ENCODE assay signal across 11 mouse cellular contexts in genomic region chr2:166606053-166606452, GRCm38 (mm10).
DNase-seq lines count a peak whose midpoint lies in the region; TF ChIP-seq lines count a peak whose summit lies in the region.
"Had no signal": no experiment of that assay in that cellular context is flagged by ENCODE, and none has a peak within 500 bp of the region (broad histone marks: within the 10 kb centered on the region; RNA-seq: fewer than 3 reads in every experiment).

No protein-coding gene starts in this region.

- H3K36me3 ChIP-seq in kidney, adult 2 months (ENCODE audit: control insufficient read depth, insufficient read depth, low read length), result no peaks in the 10 kb centered on the region
- peaks cover 45% of the 10 kb centered on the region for H3K36me3 ChIP-seq in thymus, adult 2 months (ENCODE audit: control insufficient read depth, insufficient read depth, low read length)

- H3K27me3 ChIP-seq in kidney, adult 2 months (replicated peaks; ENCODE audit: control insufficient read depth, insufficient read depth, low read length), result no peaks in the 10 kb centered on the region
- H3K27me3 ChIP-seq in thymus, adult 2 months (ENCODE audit: control insufficient read depth, insufficient read depth, low read length), result no peaks in the 10 kb centered on the region

- TF ChIP-seq CTCF in kidney, adult 2 months (conservative IDR thresholded peaks at IDR 0.05; ENCODE audit: insufficient read depth, insufficient read length, low read depth, low read length), result peak; percentile 32; the same call in 1 of the 2 replicates
- no peak for TF ChIP-seq CTCF in thymus, adult 2 months (IDR thresholded peaks at IDR 0.05; ENCODE audit: borderline replicate concordance, control insufficient read depth, extremely low read depth, insufficient read depth, low read length, poor library complexity)

- H3K4me1 ChIP-seq in kidney, adult 2 months (ENCODE audit: control insufficient read depth, insufficient read depth, low read length), result no peaks in the 10 kb centered on the region
- H3K4me1 ChIP-seq in thymus, adult 2 months (replicated peaks; ENCODE audit: control insufficient read depth, insufficient read depth, low read length), result peaks cover 13% of the 10 kb centered on the region

- H3K27ac ChIP-seq in kidney, adult 2 months (ENCODE audit: insufficient read depth, low read depth, low read length), result no peak overlapping the region
- H3K27ac ChIP-seq in thymus, adult 2 months (ENCODE audit: control insufficient read depth, insufficient read depth, low read length), result no peak overlapping the region

- DNase-seq in embryo, embryonic 10 days (ENCODE audit: low spot score), result peak; percentile 43
- DNase-seq in embryo, embryonic 9.5 days (ENCODE audit: extremely low spot score), result no peak
- no peak for DNase-seq in kidney, adult 2 months
- DNase-seq in kidney, postnatal 4 days, result no peak
- peak; percentile 30 for DNase-seq in retina, embryonic 14.5 days (ENCODE audit: low spot score)
- no peak for DNase-seq in retina, postnatal 1 day
- DNase-seq in skeletal muscle tissue, adult 2 months (ENCODE audit: low read depth, low spot score), result peak; percentile 88
- DNase-seq in thymus, adult 2 months, result no peak
- DNase-seq: layer of hippocampus, postnatal 36 days; spleen, adult 18-20 months; thymus, adult 18-20 months had no signal

- TF ChIP-seq POLR2A in kidney, adult 2 months (IDR thresholded peaks at IDR 0.05; ENCODE audit: low read depth, low read length), result no peak
- TF ChIP-seq POLR2A in thymus, adult 2 months (IDR thresholded peaks at IDR 0.05; ENCODE audit: control insufficient read depth, extremely low read depth, insufficient read depth, low read length, poor library complexity), result no peak

- no peak overlapping the region for H3K4me3 ChIP-seq in kidney, adult 2 months (ENCODE audit: insufficient read depth, low read depth, low read length)
- H3K4me3 ChIP-seq in thymus, adult 2 months (ENCODE audit: control insufficient read depth, insufficient read depth, low read length), result no peak overlapping the region

- WGBS in kidney, adult 2 months, result 46% methylated on average over 6 of the region's 6 CpGs
- 88% methylated on average over 6 of the region's 6 CpGs for WGBS in thymus, adult 2 months

Comparison
In these comparisons a context has a peak if more than half of its experiments do, and no peak if none do; other contexts are left out.
1. DNase-seq: peak in embryo, embryonic 10 days (single experiment), retina, embryonic 14.5 days (single experiment) and skeletal muscle tissue, adult 2 months (single experiment); none in embryo, embryonic 9.5 days (single experiment), kidney, adult 2 months (single experiment), kidney, postnatal 4 days (0 of 2), retina, postnatal 1 day (single experiment) and thymus, adult 2 months (single experiment).